Mouse (Mus musculus): ENCODE data around the gene Epb41l4b. TPM values are rescaled to one million over a fixed set of nuclear protein-coding genes. Genes with fewer than 3 reads are reported as not detected.

The Epb41l4b gene
- 3.3 and 3.5 TPM in 2 replicates for polyA plus RNA-seq (2011; ENCODE audit: insufficient read depth, insufficient read length, low replicate concordance, missing spikeins)

- H3K27ac ChIP-seq (ENCODE audit: control insufficient read depth, insufficient read depth, low read depth, low read length, poor library complexity): no peak within 1 kb of the TSS; the same call in 1 of the 2 replicates
- WGBS: 11% methylated on average over 138 of the region's 142 CpGs
- no peaks in the 10 kb centered on the region for H3K4me1 ChIP-seq (ENCODE audit: control insufficient read depth, insufficient read depth, low read length)
- TF ChIP-seq POLR2A (IDR thresholded peaks at IDR 0.05; ENCODE audit: borderline replicate concordance, control insufficient read depth, low read depth, low read length) (no peak), CTCF (IDR thresholded peaks at IDR 0.05; ENCODE audit: control insufficient read depth, insufficient read depth, low read length) (peak; percentile 71)
- peak within 1 kb of the TSS; percentile 62 for H3K4me3 ChIP-seq (replicated peaks; ENCODE audit: control insufficient read depth, low read depth, low read length)
Observed at GRCm38 (mm10) chr4:57143026-57143937, at the start of gene Epb41l4b. Epb41l4b (minus strand) TSS chr4:57143437.

- H3K27ac ChIP-seq (ENCODE audit: control insufficient read depth, insufficient read depth, low read depth, low read length, poor library complexity): no peak overlapping the region
- 70% methylated on average over 9 of the region's 9 CpGs for WGBS
- TF ChIP-seq POLR2A (IDR thresholded peaks at IDR 0.05; ENCODE audit: borderline replicate concordance, control insufficient read depth, low read depth, low read length): no peak
- no peaks in the 10 kb centered on the region for H3K4me1 ChIP-seq (ENCODE audit: control insufficient read depth, insufficient read depth, low read length)
- no peak overlapping the region for H3K4me3 ChIP-seq (replicated peaks; ENCODE audit: control insufficient read depth, low read depth, low read length)
Observed at GRCm38 (mm10) chr4:57191543-57192283, 48.5 kb upstream of the Epb41l4b start.

GRCm38 (mm10) chr4:57189881-57190280, 46.6 kb upstream of the Epb41l4b start:
- no peak overlapping the region for H3K27ac ChIP-seq (ENCODE audit: control insufficient read depth, insufficient read depth, low read depth, low read length, poor library complexity)
- H3K4me1 ChIP-seq (ENCODE audit: control insufficient read depth, insufficient read depth, low read length): no peaks in the 10 kb centered on the region
- no peak for TF ChIP-seq CTCF (IDR thresholded peaks at IDR 0.05; ENCODE audit: control insufficient read depth, insufficient read depth, low read length)
- no peak for TF ChIP-seq POLR2A (IDR thresholded peaks at IDR 0.05; ENCODE audit: borderline replicate concordance, control insufficient read depth, low read depth, low read length)
- 86% methylated on average over 2 of the region's 2 CpGs for WGBS
- no peak overlapping the region for H3K4me3 ChIP-seq (replicated peaks; ENCODE audit: control insufficient read depth, low read depth, low read length)

GRCm38 (mm10) chr4:57186035-57186434, 42.8 kb upstream of the Epb41l4b start:
- 22% methylated on average over 6 of the region's 6 CpGs for WGBS
- Histone ChIP-seq H3K27ac (ENCODE audit: control insufficient read depth, insufficient read depth, low read depth, low read length, poor library complexity) (no peak overlapping the region), H3K4me3 (replicated peaks; ENCODE audit: control insufficient read depth, low read depth, low read length) (no peak overlapping the region), H3K4me1 (ENCODE audit: control insufficient read depth, insufficient read depth, low read length) (no peaks in the 10 kb centered on the region)
- TF ChIP-seq POLR2A (IDR thresholded peaks at IDR 0.05; ENCODE audit: borderline replicate concordance, control insufficient read depth, low read depth, low read length): no peak
- no peak for TF ChIP-seq CTCF (IDR thresholded peaks at IDR 0.05; ENCODE audit: control insufficient read depth, insufficient read depth, low read length)

GRCm38 (mm10) chr4:57185462-57185861, 42.2 kb upstream of the Epb41l4b start:
- no peak for TF ChIP-seq POLR2A (IDR thresholded peaks at IDR 0.05; ENCODE audit: borderline replicate concordance, control insufficient read depth, low read depth, low read length)
- TF ChIP-seq CTCF (IDR thresholded peaks at IDR 0.05; ENCODE audit: control insufficient read depth, insufficient read depth, low read length): no peak
- WGBS: 84% methylated on average over 8 of the region's 8 CpGs

DNA sequence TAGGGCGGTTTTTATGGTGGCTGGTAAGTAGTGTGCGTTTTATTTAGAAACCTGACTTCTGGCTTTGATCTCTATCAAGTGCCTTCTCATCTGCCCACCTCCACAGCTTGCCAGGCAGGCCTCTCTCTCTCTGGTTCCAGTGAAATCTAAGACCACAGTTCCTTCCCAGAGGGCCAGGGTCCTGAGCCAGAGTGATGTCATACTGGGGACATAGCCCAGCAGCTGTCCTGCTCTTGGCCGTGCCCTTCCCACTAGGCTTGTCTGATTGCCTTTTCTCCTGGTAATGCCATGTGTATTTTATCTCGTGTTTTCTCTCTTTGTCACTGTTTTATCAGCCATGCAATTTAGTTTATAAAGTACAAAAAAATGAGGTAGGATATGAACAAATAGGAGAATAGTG, 40.3 kb upstream of the Epb41l4b start:
- Histone ChIP-seq H3K4me1 (ENCODE audit: control insufficient read depth, insufficient read depth, low read length) (no peaks in the 10 kb centered on the region), H3K4me3 (replicated peaks; ENCODE audit: control insufficient read depth, low read depth, low read length) (no peak overlapping the region), H3K27ac (ENCODE audit: control insufficient read depth, insufficient read depth, low read depth, low read length, poor library complexity) (no peak overlapping the region)
- WGBS: 74% methylated on average over 4 of the region's 4 CpGs
- TF ChIP-seq POLR2A (IDR thresholded peaks at IDR 0.05; ENCODE audit: borderline replicate concordance, control insufficient read depth, low read depth, low read length) (no peak), CTCF (IDR thresholded peaks at IDR 0.05; ENCODE audit: control insufficient read depth, insufficient read depth, low read length) (no peak)

More at GRCm38 (mm10) chr4:57185462-57185861, 42.2 kb upstream of the Epb41l4b start:
- Histone ChIP-seq H3K4me1 (ENCODE audit: control insufficient read depth, insufficient read depth, low read length) (no peaks in the 10 kb centered on the region), H3K4me3 (replicated peaks; ENCODE audit: control insufficient read depth, low read depth, low read length) (no peak overlapping the region), H3K27ac (ENCODE audit: control insufficient read depth, insufficient read depth, low read depth, low read length, poor library complexity) (no peak overlapping the region)

DNA sequence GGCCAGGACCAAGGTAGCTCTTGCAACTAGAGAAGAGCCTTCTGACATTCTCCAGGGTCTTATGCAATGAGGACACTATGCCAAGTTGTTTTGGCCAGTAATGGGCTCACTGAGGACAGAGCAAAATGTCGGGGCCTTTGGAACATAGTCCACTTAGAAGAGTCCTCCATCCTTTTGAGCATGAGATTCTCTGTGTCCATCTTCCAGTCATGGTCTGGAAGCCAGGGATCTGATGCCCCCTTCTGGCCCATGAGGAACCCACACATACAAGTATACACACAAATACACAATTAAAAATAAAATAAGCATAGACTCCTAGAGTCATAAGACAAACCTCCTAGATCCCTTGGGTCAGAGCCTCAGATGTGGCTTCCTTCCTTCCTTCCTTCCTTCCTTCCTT, 38.3 kb upstream of the Epb41l4b start:
- 68% methylated on average over 1 of the region's 1 CpGs for WGBS
- H3K4me3 ChIP-seq (replicated peaks; ENCODE audit: control insufficient read depth, low read depth, low read length): no peak overlapping the region
- no peak for TF ChIP-seq CTCF (IDR thresholded peaks at IDR 0.05; ENCODE audit: control insufficient read depth, insufficient read depth, low read length)
- no peak for TF ChIP-seq POLR2A (IDR thresholded peaks at IDR 0.05; ENCODE audit: borderline replicate concordance, control insufficient read depth, low read depth, low read length)
- H3K27ac ChIP-seq (ENCODE audit: control insufficient read depth, insufficient read depth, low read depth, low read length, poor library complexity): no peak overlapping the region
- no peaks in the 10 kb centered on the region for H3K4me1 ChIP-seq (ENCODE audit: control insufficient read depth, insufficient read depth, low read length)

GRCm38 (mm10) chr4:57178881-57179280, 35.6 kb upstream of the Epb41l4b start:
- 76% methylated on average over 4 of the region's 4 CpGs for WGBS
- no peaks in the 10 kb centered on the region for H3K4me1 ChIP-seq (ENCODE audit: control insufficient read depth, insufficient read depth, low read length)
- TF ChIP-seq POLR2A (IDR thresholded peaks at IDR 0.05; ENCODE audit: borderline replicate concordance, control insufficient read depth, low read depth, low read length) (no peak), CTCF (IDR thresholded peaks at IDR 0.05; ENCODE audit: control insufficient read depth, insufficient read depth, low read length) (no peak)
- no peak overlapping the region for H3K27ac ChIP-seq (ENCODE audit: control insufficient read depth, insufficient read depth, low read depth, low read length, poor library complexity)
- H3K4me3 ChIP-seq (replicated peaks; ENCODE audit: control insufficient read depth, low read depth, low read length): no peak overlapping the region

Data from bone marrow, adult 2 months (tissue).